Mouse (Mus musculus) lung, postnatal 4 days (tissue): ENCODE measurements at regions not wholly inside any gene's neighbourhood (a gene's known extent, or its start where the extent isn't known, plus 50 kb on each side); places are given as distances from the start of the nearest gene placed in this dataset.

ENCODE experiments used
- DNase-seq, 2 experiments: peaks; one replicate each; pipeline ENCODE4 v3.0.0; 2021

- no peak for DNase-seq
Measured at GRCm38 (mm10) chr5:13847571-13847970, 56.2 kb downstream of the Speer3 start.

- DNase-seq: peak in 1 of 2 experiments; percentile 33
Measured at GRCm38 (mm10) chr5:13880236-13880635, 88.8 kb downstream of the Speer3 start.

DNA sequence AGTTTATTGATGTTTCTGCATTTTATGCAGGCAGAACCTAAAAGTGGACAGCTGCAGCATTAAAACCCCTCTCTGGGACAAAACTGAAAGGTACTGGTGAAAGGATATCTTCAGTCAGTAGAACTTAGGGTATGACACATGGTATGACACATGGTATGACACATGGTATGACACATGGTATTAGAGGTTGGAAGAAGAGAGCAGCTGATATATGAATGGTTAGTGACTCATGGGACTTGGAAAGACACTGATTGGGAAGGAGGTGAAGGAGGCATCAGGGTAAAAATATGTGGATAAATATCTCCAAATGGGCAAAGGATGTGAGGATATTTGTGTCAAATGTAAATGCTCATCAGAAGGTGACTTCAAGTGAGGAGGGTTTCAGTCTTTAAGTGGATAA is 97.0 kb downstream of the Speer3 start:
- no peak for DNase-seq

DNA sequence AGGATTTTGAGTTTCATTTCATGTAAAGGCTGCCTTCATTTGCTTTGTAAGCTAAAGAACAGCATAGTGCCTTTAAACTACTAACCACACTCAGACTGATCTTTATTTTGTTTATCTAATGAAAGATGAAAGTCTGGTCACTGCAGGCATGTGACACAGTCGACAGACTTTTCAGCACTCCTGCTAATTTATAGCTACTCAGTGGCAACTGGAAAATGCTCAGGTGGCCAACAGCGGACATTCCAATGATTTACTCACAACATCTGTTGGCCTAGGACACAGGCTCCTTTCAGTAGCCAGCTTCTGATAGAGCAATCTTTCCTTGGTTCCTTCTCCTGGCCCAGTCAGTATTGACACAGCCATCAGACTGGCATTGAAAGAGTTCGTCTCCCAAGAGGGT is 116.8 kb upstream of the Sema3e start:
- no peak for DNase-seq

DNA sequence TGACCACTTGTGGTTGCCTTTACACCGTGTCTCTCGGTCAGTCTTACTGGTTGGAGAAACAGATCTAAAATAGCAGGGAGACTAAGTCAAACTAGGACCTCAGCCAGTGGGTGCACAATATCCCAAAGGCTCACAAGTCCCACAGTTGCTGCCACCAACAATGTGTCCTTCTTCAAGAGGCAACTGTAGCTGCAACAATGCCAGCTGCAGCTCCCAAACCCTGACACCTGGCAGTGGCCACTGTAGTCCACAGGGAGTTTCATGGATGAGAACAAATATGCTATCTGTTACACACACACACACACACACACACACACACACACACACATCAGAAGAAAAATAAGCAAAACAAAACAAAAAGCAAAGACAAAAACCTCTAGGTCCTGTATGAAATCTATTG is 107.7 kb upstream of the Sema3e start:
- DNase-seq: no peak

DNA sequence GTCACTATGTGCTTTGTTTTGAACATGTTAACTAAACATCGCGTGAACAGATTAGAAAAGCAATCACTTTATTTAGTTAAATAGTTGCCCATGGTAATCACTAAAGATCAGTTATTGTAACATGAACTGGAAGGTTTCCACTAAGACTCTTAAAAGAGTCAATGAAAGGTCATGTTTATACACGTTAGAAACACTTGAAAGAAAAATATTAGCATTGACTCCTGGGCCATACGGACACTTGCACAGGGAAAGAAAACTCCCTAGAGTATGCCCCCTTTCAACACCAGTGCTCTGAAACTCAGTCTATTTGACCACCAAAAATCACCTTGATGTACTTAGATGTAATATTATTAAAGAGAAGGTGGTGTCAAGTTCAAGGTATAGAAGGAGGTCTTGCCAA is 102.8 kb upstream of the Sema3e start:
- no peak for DNase-seq

GRCm38 (mm10) chr5:13931011-13931410 is 94.1 kb upstream of the Sema3e start:
- DNase-seq: no peak

GRCm38 (mm10) chr5:13951346-13951745 is 73.7 kb upstream of the Sema3e start:
- no peak for DNase-seq

GRCm38 (mm10) chr5:13955616-13956015 is 69.5 kb upstream of the Sema3e start:
- no peak for DNase-seq

GRCm38 (mm10) chr5:13959575-13959974 is 65.5 kb upstream of the Sema3e start:
- peak; percentile 4 to 33 for DNase-seq

- DNase-seq: no peak
Measured at GRCm38 (mm10) chr5:13965901-13966300, 59.2 kb upstream of the Sema3e start.

- DNase-seq: no peak
Measured at GRCm38 (mm10) chr5:13974664-13975063, 50.4 kb upstream of the Sema3e start.
